Mouse (Mus musculus): ENCODE data around the gene Bag6. TPM values are rescaled to one million over a fixed set of nuclear protein-coding genes. Genes with fewer than 3 reads are reported as not detected.
A peak's percentile ranks its signal among the peaks of the same experiment; 100 is the strongest.

The Bag6 gene
- polyA plus RNA-seq, 1 experiment, result 202 TPM

DNA sequence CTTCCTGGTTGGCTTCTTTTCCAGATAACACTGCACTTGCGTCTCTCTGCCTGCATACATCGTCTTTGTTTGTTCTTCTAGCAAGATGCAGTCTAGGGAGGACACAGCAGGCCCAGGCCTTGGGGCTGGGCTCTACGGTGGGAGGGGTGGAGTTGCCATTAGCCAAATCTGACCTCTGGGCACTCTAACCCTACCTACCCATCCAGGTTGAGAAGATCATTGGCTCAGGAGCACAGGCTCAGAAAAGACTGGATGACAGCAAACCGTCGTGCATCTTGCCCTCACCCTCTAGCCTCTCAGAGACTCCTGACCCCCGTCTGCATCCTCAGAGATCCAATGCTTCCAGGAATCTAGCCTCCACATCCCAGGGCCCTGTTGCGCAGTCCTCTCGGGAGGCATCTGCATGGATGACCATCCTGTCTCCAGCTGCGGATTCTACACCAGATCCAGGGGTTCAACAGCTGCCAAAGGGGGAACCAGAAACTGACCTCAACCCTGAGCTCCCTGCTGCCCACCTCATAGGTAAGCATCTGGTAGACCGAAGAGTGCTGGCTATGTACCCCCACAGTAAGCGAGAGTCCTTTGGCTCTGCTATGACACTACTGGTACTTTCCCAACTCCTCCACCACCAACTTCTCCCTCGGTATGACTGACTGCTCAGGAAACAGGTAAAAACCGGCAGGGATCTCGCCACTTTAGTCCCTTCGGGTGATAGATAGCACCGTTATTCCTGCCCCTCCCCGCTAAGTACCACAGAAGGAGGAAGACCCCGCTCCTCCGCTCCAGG is 60.1 kb downstream of the Bag6 start:
- Histone ChIP-seq H3K27me3 (ENCODE audit: control insufficient read depth, insufficient read depth, insufficient read length) (no peaks in the 10 kb centered on the region), H3K79me3 (ENCODE audit: low read depth) (no peaks in the 10 kb centered on the region), H3ac (ENCODE audit: control insufficient read depth, insufficient read length, low read depth) (no peak overlapping the region), H3K4me3 (ENCODE audit: insufficient read depth, poor library complexity, severe bottlenecking) (no peak overlapping the region), H3K36me3 (ENCODE audit: control insufficient read depth, insufficient read depth) (no peaks in the 10 kb centered on the region), H3K79me2 (ENCODE audit: control insufficient read depth, insufficient read depth) (no peaks in the 10 kb centered on the region)
- TF ChIP-seq MYOG (IDR thresholded peaks at IDR 0.05; ENCODE audit: control insufficient read depth, extremely low read depth, insufficient read length), result no peak
- no peak for TF ChIP-seq USF1 (IDR thresholded peaks at IDR 0.05; ENCODE audit: low read depth)
- TF ChIP-seq MAX (IDR thresholded peaks at IDR 0.05), result no peak
- TF ChIP-seq CTCF (IDR thresholded peaks at IDR 0.05; ENCODE audit: control insufficient read depth, insufficient read depth, insufficient read length), result no peak
- no peak for TF ChIP-seq CEBPB (IDR thresholded peaks at IDR 0.05; ENCODE audit: low read depth)
- TF ChIP-seq MYOD1 (IDR thresholded peaks at IDR 0.05; ENCODE audit: control insufficient read depth, insufficient read length, low read depth), result no peak
- TF ChIP-seq FOSL1 (IDR thresholded peaks at IDR 0.05; ENCODE audit: insufficient read depth, low read length, poor library complexity, severe bottlenecking), result no peak

DNA sequence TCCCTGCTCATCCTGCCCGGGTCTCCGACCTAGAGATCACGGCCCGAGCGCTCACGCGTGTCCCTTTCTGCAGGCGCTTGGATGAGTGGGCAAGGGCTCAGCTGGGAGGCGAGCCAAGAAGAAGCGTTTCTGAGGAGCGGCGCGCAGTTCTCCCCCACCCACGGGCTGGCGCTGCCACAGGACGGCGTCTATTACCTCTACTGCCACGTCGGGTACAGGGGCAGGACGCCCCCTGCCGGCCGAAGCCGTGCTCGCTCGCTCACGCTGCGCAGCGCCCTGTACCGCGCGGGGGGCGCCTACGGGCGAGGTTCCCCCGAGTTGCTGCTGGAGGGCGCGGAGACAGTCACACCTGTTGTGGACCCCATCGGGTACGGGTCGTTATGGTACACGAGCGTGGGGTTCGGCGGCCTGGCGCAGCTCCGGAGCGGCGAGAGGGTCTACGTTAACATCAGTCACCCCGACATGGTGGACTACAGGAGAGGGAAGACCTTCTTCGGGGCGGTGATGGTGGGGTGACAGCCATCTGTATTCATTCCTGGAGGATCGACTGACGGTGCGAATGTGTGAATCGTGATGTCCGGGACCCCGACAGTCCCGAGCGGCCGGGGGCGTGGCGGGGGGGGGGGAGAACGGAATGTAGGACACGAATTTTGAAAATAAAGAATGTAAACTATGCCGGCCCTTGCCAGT is 60.8 kb downstream of the Bag6 start:
- H3K79me3 ChIP-seq (ENCODE audit: low read depth), result no peaks in the 10 kb centered on the region
- no peaks in the 10 kb centered on the region for H3K36me3 ChIP-seq (ENCODE audit: control insufficient read depth, insufficient read depth)
- TF ChIP-seq MYOD1 (IDR thresholded peaks at IDR 0.05; ENCODE audit: control insufficient read depth, insufficient read length, low read depth) (no peak), CTCF (IDR thresholded peaks at IDR 0.05; ENCODE audit: control insufficient read depth, insufficient read depth, insufficient read length) (peak; percentile 99)
- no peaks in the 10 kb centered on the region for H3K27me3 ChIP-seq (ENCODE audit: control insufficient read depth, insufficient read depth, insufficient read length)
- no peaks in the 10 kb centered on the region for H3K79me2 ChIP-seq (ENCODE audit: control insufficient read depth, insufficient read depth)
- peak overlapping the region; percentile 51 for H3ac ChIP-seq (ENCODE audit: control insufficient read depth, insufficient read length, low read depth)
- H3K4me3 ChIP-seq (ENCODE audit: insufficient read depth, poor library complexity, severe bottlenecking), result no peak overlapping the region

DNA sequence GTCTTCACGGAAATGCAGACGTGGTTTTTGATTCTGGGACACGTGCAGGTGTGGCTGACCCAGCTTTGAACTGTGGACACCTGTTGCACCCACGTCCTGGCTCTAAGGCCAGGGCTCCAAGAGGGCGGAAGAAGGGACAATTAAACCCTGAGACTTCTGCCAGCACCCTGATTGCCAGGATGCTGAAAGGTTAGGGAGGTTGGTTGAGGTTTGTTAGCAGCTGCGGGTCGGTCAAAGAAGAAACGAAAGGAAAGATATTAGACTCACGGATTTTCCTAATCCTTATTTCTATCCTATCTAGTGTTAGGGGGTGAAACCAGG is 61.3 kb downstream of the Bag6 start:
- H3K27me3 ChIP-seq (ENCODE audit: control insufficient read depth, insufficient read depth, insufficient read length), result no peaks in the 10 kb centered on the region
- H3K36me3 ChIP-seq (ENCODE audit: control insufficient read depth, insufficient read depth), result no peaks in the 10 kb centered on the region
- TF ChIP-seq USF1 (IDR thresholded peaks at IDR 0.05; ENCODE audit: low read depth), result no peak
- no peak for TF ChIP-seq MAX (IDR thresholded peaks at IDR 0.05)
- TF ChIP-seq CTCF (IDR thresholded peaks at IDR 0.05; ENCODE audit: control insufficient read depth, insufficient read depth, insufficient read length), result no peak
- no peak for TF ChIP-seq FOSL1 (IDR thresholded peaks at IDR 0.05; ENCODE audit: insufficient read depth, low read length, poor library complexity, severe bottlenecking)
- no peak for TF ChIP-seq CEBPB (IDR thresholded peaks at IDR 0.05; ENCODE audit: low read depth)
- peak; percentile 39 for TF ChIP-seq MYOD1 (IDR thresholded peaks at IDR 0.05; ENCODE audit: control insufficient read depth, insufficient read length, low read depth)
- no peak overlapping the region for H3K4me3 ChIP-seq (ENCODE audit: insufficient read depth, poor library complexity, severe bottlenecking)
- H3ac ChIP-seq (ENCODE audit: control insufficient read depth, insufficient read length, low read depth), result no peak overlapping the region
- no peaks in the 10 kb centered on the region for H3K79me2 ChIP-seq (ENCODE audit: control insufficient read depth, insufficient read depth)
- no peaks in the 10 kb centered on the region for H3K79me3 ChIP-seq (ENCODE audit: low read depth)

Small RNAs within 50 kb of the gene (microRNA-seq; reads per million reads assigned to microRNA genes)
- gene Mir6973a (ENCODE audit: borderline microRNAs expressed), result not detected

Other genes starting within 250 kb of the Bag6 start
- 0.32 TPM for gene C2, start 236.9 kb upstream of the Bag6 start, polyA plus RNA-seq (2012; fragmentation: generic; extraction: Trizol)
- 106 TPM for gene Ehmt2, start 236.7 kb upstream of the Bag6 start, polyA plus RNA-seq (2012; fragmentation: generic; extraction: Trizol)
- gene Slc44a4, start 220.7 kb upstream of the Bag6 start, polyA plus RNA-seq (2012; fragmentation: generic; extraction: Trizol), result 0.06 TPM
- gene Neu1, start 203.9 kb upstream of the Bag6 start, polyA plus RNA-seq (2012; fragmentation: generic; extraction: Trizol), result 11.7 TPM
- 22.6 TPM for gene Hspa1b, start 175.9 kb upstream of the Bag6 start, polyA plus RNA-seq (2012; fragmentation: generic; extraction: Trizol)
- gene Gm20481, start 165.3 kb upstream of the Bag6 start, polyA plus RNA-seq (2012; fragmentation: generic; extraction: Trizol), result not detected
- 1.8 TPM for gene Hspa1a, start 163.0 kb upstream of the Bag6 start, polyA plus RNA-seq (2012; fragmentation: generic; extraction: Trizol)
- 0.99 TPM for gene Hspa1l, start 162.5 kb upstream of the Bag6 start, polyA plus RNA-seq (2012; fragmentation: generic; extraction: Trizol)
- gene Lsm2, start 153.3 kb upstream of the Bag6 start, polyA plus RNA-seq (2012; fragmentation: generic; extraction: Trizol), result 133 TPM
- 214 TPM for gene Vars, start 134.2 kb upstream of the Bag6 start, polyA plus RNA-seq (2012; fragmentation: generic; extraction: Trizol)
- gene Vwa7, start 118.6 kb upstream of the Bag6 start, polyA plus RNA-seq (2012; fragmentation: generic; extraction: Trizol), result 0.07 TPM
- gene Sapcd1, start 107.2 kb upstream of the Bag6 start, polyA plus RNA-seq (2012; fragmentation: generic; extraction: Trizol), result 0.23 TPM
- 0.76 TPM for gene Msh5, start 88.4 kb upstream of the Bag6 start, polyA plus RNA-seq (2012; fragmentation: generic; extraction: Trizol)
- gene Clic1, start 85.2 kb upstream of the Bag6 start, polyA plus RNA-seq (2012; fragmentation: generic; extraction: Trizol), result 509 TPM
- gene Ddah2, start 76.1 kb upstream of the Bag6 start, polyA plus RNA-seq (2012; fragmentation: generic; extraction: Trizol), result 129 TPM
- gene Ly6g6c, start 69.8 kb upstream of the Bag6 start, polyA plus RNA-seq (2012; fragmentation: generic; extraction: Trizol), result 0.12 TPM
- 0.04 TPM for gene Mpig6b, start 69.0 kb upstream of the Bag6 start, polyA plus RNA-seq (2012; fragmentation: generic; extraction: Trizol)
- not detected for gene Ly6g6e, start 58.3 kb upstream of the Bag6 start, polyA plus RNA-seq (2012; fragmentation: generic; extraction: Trizol)
- not detected for gene Ly6g6d, start 57.1 kb upstream of the Bag6 start, polyA plus RNA-seq (2012; fragmentation: generic; extraction: Trizol)
- not detected for gene Ly6g6f, start 49.6 kb upstream of the Bag6 start, polyA plus RNA-seq (2012; fragmentation: generic; extraction: Trizol)
- 54.0 TPM for gene Abhd16a, start 45.9 kb upstream of the Bag6 start, polyA plus RNA-seq (2012; fragmentation: generic; extraction: Trizol)
- not detected for gene Ly6g5c, start 26.9 kb upstream of the Bag6 start, polyA plus RNA-seq (2012; fragmentation: generic; extraction: Trizol)
- 0.28 TPM for gene Ly6g5b, start 19.8 kb upstream of the Bag6 start, polyA plus RNA-seq (2012; fragmentation: generic; extraction: Trizol)
- 25.8 TPM for gene Gpank1, start 13.7 kb upstream of the Bag6 start, polyA plus RNA-seq (2012; fragmentation: generic; extraction: Trizol)
- 300 TPM for gene Csnk2b, start 13.1 kb upstream of the Bag6 start, polyA plus RNA-seq (2012; fragmentation: generic; extraction: Trizol)
- 13.0 TPM for gene D17H6S53E, start 8.8 kb upstream of the Bag6 start, polyA plus RNA-seq (2012; fragmentation: generic; extraction: Trizol)
- gene Apom, start 3.1 kb upstream of the Bag6 start, polyA plus RNA-seq (2012; fragmentation: generic; extraction: Trizol), result 0.20 TPM
- 183 TPM for gene Prrc2a, start 29.7 kb downstream of the Bag6 start, polyA plus RNA-seq (2012; fragmentation: generic; extraction: Trizol)
- not detected for gene Aif1, start 40.9 kb downstream of the Bag6 start, polyA plus RNA-seq (2012; fragmentation: generic; extraction: Trizol)
- gene Lst1, start 53.3 kb downstream of the Bag6 start, polyA plus RNA-seq (2012; fragmentation: generic; extraction: Trizol), result 0.92 TPM
- not detected for gene Ltb, start 59.3 kb downstream of the Bag6 start, polyA plus RNA-seq (2012; fragmentation: generic; extraction: Trizol)
- not detected for gene Tnf, start 66.8 kb downstream of the Bag6 start, polyA plus RNA-seq (2012; fragmentation: generic; extraction: Trizol)
- 0.07 TPM for gene Lta, start 70.2 kb downstream of the Bag6 start, polyA plus RNA-seq (2012; fragmentation: generic; extraction: Trizol)
- not detected for gene Gm16181, start 85.7 kb downstream of the Bag6 start, polyA plus RNA-seq (2012; fragmentation: generic; extraction: Trizol)
- gene Atp6v1g2, start 98.5 kb downstream of the Bag6 start, polyA plus RNA-seq (2012; fragmentation: generic; extraction: Trizol), result 1.4 TPM
- 20.1 TPM for gene Nfkbil1, start 100.6 kb downstream of the Bag6 start, polyA plus RNA-seq (2012; fragmentation: generic; extraction: Trizol)
- 330 TPM for gene Ddx39b, start 106.6 kb downstream of the Bag6 start, polyA plus RNA-seq (2012; fragmentation: generic; extraction: Trizol)
- 23.5 TPM for gene H2-D1, start 127.6 kb downstream of the Bag6 start, polyA plus RNA-seq (2012; fragmentation: generic; extraction: Trizol)
- gene H2-Q1, start 185.2 kb downstream of the Bag6 start, polyA plus RNA-seq (2012; fragmentation: generic; extraction: Trizol), result 3.3 TPM
- gene H2-Q2, start 207.1 kb downstream of the Bag6 start, polyA plus RNA-seq (2012; fragmentation: generic; extraction: Trizol), result 0.11 TPM
- 3.5 TPM for gene H2-Q4, start 244.4 kb downstream of the Bag6 start, polyA plus RNA-seq (2012; fragmentation: generic; extraction: Trizol)